ENCODE assay signal across 21 mouse cellular contexts in the genomic region with DNA sequence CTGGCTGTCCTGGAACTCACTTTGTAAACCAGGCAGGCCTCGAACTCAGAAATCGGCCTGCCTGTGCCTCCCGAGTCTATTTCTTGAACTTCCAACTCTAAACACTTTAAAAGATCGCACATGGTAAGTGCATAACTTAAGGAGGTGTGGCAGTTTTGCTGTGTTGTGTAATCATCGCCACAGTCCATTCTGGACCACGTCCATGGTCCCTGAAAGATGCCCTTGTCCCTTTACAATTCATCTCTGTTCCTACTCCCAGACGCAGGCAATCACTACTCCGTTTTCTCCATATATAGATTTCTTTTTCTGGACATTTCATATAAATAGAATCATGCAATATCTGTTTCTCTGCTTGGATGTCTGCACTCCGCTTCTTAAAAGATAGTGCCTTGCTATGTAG. TPM values are rescaled to one million over a fixed set of nuclear protein-coding genes. Genes with fewer than 3 reads are reported as not detected.
DNase-seq lines count a peak whose midpoint lies in the region; ATAC-seq and TF ChIP-seq lines count a peak whose summit lies in the region.
"Had no signal": no experiment of that assay in that cellular context is flagged by ENCODE, and none has a peak within 500 bp of the region (broad histone marks: within the 10 kb centered on the region; RNA-seq: fewer than 3 reads in every experiment).

No protein-coding gene starts in this region.

- 60% methylated on average over 9 of the region's 9 CpGs for WGBS in heart, postnatal 0 days
- 78% methylated on average over 9 of the region's 9 CpGs for whole genome bisulfite sequencing in heart, embryonic 10.5 days
- WGBS in lung, postnatal 0 days: 52% methylated on average over 9 of the region's 9 CpGs
- 60% methylated on average over 9 of the region's 9 CpGs for WGBS in stomach, embryonic 16.5 days
- 87% methylated on average over 9 of the region's 9 CpGs for WGBS in midbrain, embryonic 10.5 days

- 0 out of 2 replicates have a peak overlapping the region, but pooled peaks have one; percentile 69 for H3K27ac ChIP-seq in heart, postnatal 0 days (ENCODE audit: low read depth)
- H3K27ac ChIP-seq in heart, embryonic 10.5 days: no peak overlapping the region
- peak overlapping the region; percentile 39; the same call in 1 of the 2 replicates for H3K27ac ChIP-seq in lung, postnatal 0 days (ENCODE audit: low read length)
- peak overlapping the region; percentile 12; the same call in 1 of the 2 replicates for H3K27ac ChIP-seq in stomach, embryonic 16.5 days (ENCODE audit: low read length)
- H3K27ac ChIP-seq in midbrain, embryonic 10.5 days (replicated peaks): no peak overlapping the region
- H3K27ac ChIP-seq: forebrain, embryonic 15.5 days; hindbrain, postnatal 0 days; limb, embryonic 12.5 days; liver, embryonic 14.5 days; neural tube, embryonic 15.5 days had no signal

- TF ChIP-seq CTCF in heart, postnatal 0 days (IDR thresholded peaks at IDR 0.05; ENCODE audit: low read depth): no peak
- no peak for TF ChIP-seq CTCF in lung, postnatal 0 days (IDR thresholded peaks at IDR 0.05)

- peaks cover 30% of the 10 kb centered on the region for H3K4me1 ChIP-seq in heart, postnatal 0 days (ENCODE audit: control insufficient read depth, insufficient read depth)
- peaks cover 4% of the 10 kb centered on the region; the same call in 1 of the 2 replicates for H3K4me1 ChIP-seq in heart, embryonic 10.5 days
- peaks cover 8% of the 10 kb centered on the region; the same call in 1 of the 2 replicates for H3K4me1 ChIP-seq in lung, postnatal 0 days (ENCODE audit: insufficient read depth, low read depth, low read length)
- peaks cover 15% of the 10 kb centered on the region for H3K4me1 ChIP-seq in stomach, embryonic 16.5 days (ENCODE audit: control insufficient read depth, insufficient read depth, low read length)
- peaks cover 14% of the 10 kb centered on the region for H3K4me1 ChIP-seq in midbrain, embryonic 10.5 days
- H3K4me1 ChIP-seq: neural tube, embryonic 15.5 days had no signal

- H3K36me3 ChIP-seq in heart, postnatal 0 days (replicated peaks; ENCODE audit: control insufficient read depth, insufficient read depth, low read length): no peaks in the 10 kb centered on the region
- no peaks in the 10 kb centered on the region for H3K36me3 ChIP-seq in heart, embryonic 10.5 days
- no peaks in the 10 kb centered on the region for H3K36me3 ChIP-seq in lung, postnatal 0 days (ENCODE audit: insufficient read depth, low read length)
- no peaks in the 10 kb centered on the region for H3K36me3 ChIP-seq in stomach, embryonic 16.5 days (ENCODE audit: control insufficient read depth, insufficient read depth, low read length)
- no peaks in the 10 kb centered on the region for H3K36me3 ChIP-seq in midbrain, embryonic 10.5 days
- H3K36me3 ChIP-seq: forebrain, embryonic 15.5 days; limb, embryonic 12.5 days; neural tube, embryonic 15.5 days had no signal

- DNase-seq in frontal cortex, postnatal 14 days (ENCODE audit: low spot score in 2 of 2): no peak
- DNase-seq in heart, postnatal 0 days (ENCODE audit: low spot score): no peak
- DNase-seq in heart, embryonic 10.5 days (ENCODE audit: low spot score): no peak
- DNase-seq in lung, postnatal 0 days (ENCODE audit: low spot score): peak; percentile 43
- DNase-seq in lung, postnatal 36 days: no peak
- DNase-seq in midbrain, embryonic 10.5 days (ENCODE audit: low spot score): no peak
- DNase-seq: adrenal gland, postnatal 14 days; cerebellum, adult 9-10 months; gastrocnemius, postnatal 36 days; kidney, adult 9 months; kidney, postnatal 25 days; layer of hippocampus, postnatal 36 days had no signal

- H3K4me3 ChIP-seq in heart, postnatal 0 days (ENCODE audit: low read depth, low read length): no peak overlapping the region
- H3K4me3 ChIP-seq in heart, embryonic 10.5 days: no peak overlapping the region
- no peak overlapping the region for H3K4me3 ChIP-seq in lung, postnatal 0 days (ENCODE audit: low read depth, low read length)
- H3K4me3 ChIP-seq in stomach, embryonic 16.5 days (replicated peaks; ENCODE audit: low read length): no peak overlapping the region
- no peak overlapping the region for H3K4me3 ChIP-seq in midbrain, embryonic 10.5 days
- H3K4me3 ChIP-seq: forebrain, embryonic 15.5 days; limb, embryonic 12.5 days; myocyte; neural tube, embryonic 15.5 days had no signal

- no peak for TF ChIP-seq EP300 in heart, postnatal 0 days (IDR thresholded peaks at IDR 0.05; ENCODE audit: low read depth)
- TF ChIP-seq EP300 in lung, postnatal 0 days (IDR thresholded peaks at IDR 0.05): no peak

- peak; percentile 32 for ATAC-seq in frontal cortex, adult (ENCODE audit: low TSS enrichment)
- no peak for ATAC-seq in heart, postnatal 0 days (ENCODE audit: insufficient read depth, low read depth)
- ATAC-seq in lung, postnatal 0 days: no peak
- ATAC-seq in stomach, embryonic 16.5 days (ENCODE audit: insufficient read depth, low FRiP score): no peak
- ATAC-seq: hindbrain, postnatal 0 days; intestine, embryonic 16.5 days had no signal

- H3K9ac ChIP-seq in heart, postnatal 0 days (replicated peaks; ENCODE audit: low read depth, low read length): no peak overlapping the region
- no peak overlapping the region for H3K9ac ChIP-seq in lung, postnatal 0 days (replicated peaks; ENCODE audit: low read depth)
- no peak overlapping the region for H3K9ac ChIP-seq in stomach, embryonic 16.5 days (ENCODE audit: low read length)
- H3K9ac ChIP-seq: forebrain, embryonic 15.5 days; limb, embryonic 12.5 days; liver, embryonic 14.5 days; neural tube, embryonic 15.5 days had no signal

- H3K4me2 ChIP-seq in heart, postnatal 0 days (ENCODE audit: low read depth, low read length): no peak overlapping the region
- no peak overlapping the region for H3K4me2 ChIP-seq in lung, postnatal 0 days (replicated peaks; ENCODE audit: low read depth, low read length)
- H3K4me2 ChIP-seq in stomach, embryonic 16.5 days (ENCODE audit: low read depth, low read length): no peak overlapping the region
- H3K4me2 ChIP-seq: forebrain, embryonic 15.5 days; limb, embryonic 12.5 days; neural tube, embryonic 15.5 days had no signal

- H3K9me3 ChIP-seq in heart, postnatal 0 days (replicated peaks; ENCODE audit: control insufficient read depth, low read length): no peaks in the 10 kb centered on the region
- H3K9me3 ChIP-seq in heart, embryonic 10.5 days: no peaks in the 10 kb centered on the region
- H3K9me3 ChIP-seq in lung, postnatal 0 days (ENCODE audit: low read length): no peaks in the 10 kb centered on the region
- no peaks in the 10 kb centered on the region for H3K9me3 ChIP-seq in stomach, embryonic 16.5 days (replicated peaks; ENCODE audit: control insufficient read depth, low read length)
- H3K9me3 ChIP-seq in midbrain, embryonic 10.5 days (replicated peaks): no peaks in the 10 kb centered on the region
- H3K9me3 ChIP-seq: forebrain, embryonic 15.5 days; limb, embryonic 12.5 days; neural tube, embryonic 15.5 days had no signal

- H3K27me3 ChIP-seq in heart, postnatal 0 days (ENCODE audit: control insufficient read depth, insufficient read depth, low read length): no peaks in the 10 kb centered on the region
- no peaks in the 10 kb centered on the region for H3K27me3 ChIP-seq in heart, embryonic 10.5 days (ENCODE audit: insufficient read depth, poor library complexity, severe bottlenecking)
- no peaks in the 10 kb centered on the region for H3K27me3 ChIP-seq in lung, postnatal 0 days (replicated peaks; ENCODE audit: insufficient read depth, low read length)
- H3K27me3 ChIP-seq in stomach, embryonic 16.5 days (ENCODE audit: control insufficient read depth, insufficient read depth, low read length): no peaks in the 10 kb centered on the region
- H3K27me3 ChIP-seq in midbrain, embryonic 10.5 days (ENCODE audit: low read depth, poor library complexity, severe bottlenecking): no peaks in the 10 kb centered on the region
- H3K27me3 ChIP-seq: forebrain, embryonic 15.5 days; limb, embryonic 12.5 days; neural tube, embryonic 15.5 days had no signal

RNA-seq across cellular contexts. Expression of gene Cep85l, which starts 35.5 kb away (rescaled TPM):
- 17.6 and 21.2 TPM in 2 replicates for total RNA-seq in heart, postnatal 0 days (2014; rRNA removed; ENCODE audit: low replicate concordance)
- 3.3 and 4.1 TPM in 2 replicates for polyA plus RNA-seq in heart, postnatal 0 days (2015; fragmentation: Nextera tagmentation; extraction: Ambion mirVana)
- polyA plus RNA-seq in heart, embryonic 10.5 days (2016; fragmentation: Nextera tagmentation; extraction: Ambion mirVana): 3.1 and 4.4 TPM in 2 replicates
- 10.8 and 11.0 TPM in 2 replicates for polyA plus RNA-seq in lung, postnatal 0 days (2015; fragmentation: Nextera tagmentation; extraction: Ambion mirVana)
- 2.7 and 3.1 TPM in 2 replicates for polyA plus RNA-seq in stomach, embryonic 16.5 days (2015; fragmentation: Nextera tagmentation; extraction: Ambion mirVana)
- polyA plus RNA-seq in midbrain, embryonic 10.5 days (2016; fragmentation: Nextera tagmentation; extraction: Ambion mirVana): 2.7 and 3.9 TPM in 2 replicates

Comparison
In these comparisons a context has a peak if more than half of its experiments do, and no peak if none do; other contexts are left out.
1. H3K27ac ChIP-seq: peak in heart, postnatal 0 days (single experiment), lung, postnatal 0 days (single experiment) and stomach, embryonic 16.5 days (single experiment); none in heart, embryonic 10.5 days (single experiment) and midbrain, embryonic 10.5 days (single experiment).